Mouse (Mus musculus) CH12.LX (cell line): ENCODE data around the gene Tas1r1. TPM values are rescaled to one million over a fixed set of nuclear protein-coding genes. Genes with fewer than 3 reads are reported as not detected.

ENCODE experiments used
- DNase-seq: peaks from one replicate; pipeline ENCODE4 v3.0.0-alpha.2; 2013; ENCODE audit errors: extremely low read depth
- H3K27ac ChIP-seq: 2 replicates; pipeline ENCODE4 v1.5.1; 2012; ENCODE audit warnings: low read depth, mild to moderate bottlenecking, control low read depth, moderate library complexity; ENCODE audit not compliant: insufficient read depth
- H3K27me3 ChIP-seq: replicated peaks from 2 replicates; pipeline ENCODE3; 2012; ENCODE audit warnings: inconsistent platforms
- H3K36me3 ChIP-seq, 2 experiments: replicated peaks in 1 of 2; 2 replicates each; pipeline versions ENCODE3 to v1.6.1; 2012; ENCODE audit warnings: inconsistent platforms in 1 of 2, low read length in 1 of 2, mild to moderate bottlenecking in 1 of 2, mixed read lengths in 1 of 2, moderate library complexity in 1 of 2; ENCODE audit not compliant: control insufficient read depth in 1 of 2, insufficient read depth in 1 of 2
- H3K4me1 ChIP-seq, 2 experiments: 2 replicates each; pipeline ENCODE4 v1.6.1; 2012; ENCODE audit warnings: inconsistent platforms in 1 of 2, moderate library complexity in 1 of 2; ENCODE audit not compliant: insufficient read depth in 2 of 2, control insufficient read depth in 1 of 2
- H3K4me2 ChIP-seq: 2 replicates; pipeline ENCODE4 v1.6.1; 2012; ENCODE audit warnings: low read depth, mild to moderate bottlenecking, control low read depth; ENCODE audit not compliant: poor library complexity, insufficient read depth, severe bottlenecking
- H3K4me3 ChIP-seq, 3 experiments: fragments of 150-350 bp in 1 of 3; sonication (generic) in 1 of 3; replicated peaks in 1 of 3; 2 replicates each; pipeline versions ENCODE3 to v1.5.1; 2011 to 2012; ENCODE audit warnings: low read depth in 2 of 3, low read length in 2 of 3, mild to moderate bottlenecking in 2 of 3, moderate library complexity in 2 of 3, control low read depth in 1 of 3, improper control_type of control experiment in 1 of 3, inconsistent platforms in 1 of 3, mixed read lengths in 1 of 3; ENCODE audit not compliant: poor library complexity in 1 of 3
- H3K79me2 ChIP-seq: replicated peaks from 2 replicates; pipeline ENCODE4 v1.6.1; 2012; ENCODE audit warnings: mild to moderate bottlenecking, moderate library complexity; ENCODE audit not compliant: control insufficient read depth, poor library complexity, insufficient read depth, severe bottlenecking; ENCODE audit errors: extremely low read depth
- H3K9ac ChIP-seq: 2 replicates; pipeline ENCODE4 v1.6.1; 2012; ENCODE audit warnings: low read depth, mild to moderate bottlenecking, control low read depth, moderate library complexity; ENCODE audit not compliant: insufficient read depth
- H3K9me3 ChIP-seq: replicated peaks from 2 replicates; pipeline ENCODE3; 2012; ENCODE audit warnings: low read length, inconsistent platforms, mixed read lengths
- BHLHE40 ChIP-seq: IDR thresholded peaks from 2 replicates; pipeline ENCODE4 v1.6.1; 2011; ENCODE audit warnings: mild to moderate bottlenecking, low read depth, low read length, improper control_type of control experiment
- CHD2 ChIP-seq: IDR thresholded peaks from 2 replicates; pipeline ENCODE4 v1.6.1; 2011; ENCODE audit warnings: low read length, improper control_type of control experiment
- ELF1 ChIP-seq: IDR thresholded peaks from 2 replicates; pipeline ENCODE4 v1.6.1; 2014; ENCODE audit warnings: low read depth, mild to moderate bottlenecking, inconsistent platforms, low read length, improper control_type of control experiment
- EP300 ChIP-seq: IDR thresholded peaks from 2 replicates; pipeline ENCODE4 v1.6.1; 2011; ENCODE audit warnings: low read length, improper control_type of control experiment
- ETS1 ChIP-seq: conservative IDR thresholded peaks from 2 replicates; pipeline ENCODE4 v1.6.1; 2012; ENCODE audit warnings: low read depth, mild to moderate bottlenecking, inconsistent platforms, low read length, improper control_type of control experiment, moderate library complexity
- GABPA ChIP-seq: IDR thresholded peaks from 2 replicates; pipeline ENCODE4 v1.6.1; 2012; ENCODE audit warnings: low read depth, low read length, improper control_type of control experiment, inconsistent platforms; ENCODE audit not compliant: insufficient replicate concordance
- IRF4 ChIP-seq: IDR thresholded peaks from 2 replicates; pipeline ENCODE4 v1.6.1; 2014; ENCODE audit warnings: low read depth, mild to moderate bottlenecking, inconsistent platforms, low read length, improper control_type of control experiment
- JUN ChIP-seq: IDR thresholded peaks from 2 replicates; pipeline ENCODE4 v1.6.1; 2011; ENCODE audit warnings: low read depth, mild to moderate bottlenecking, low read length, improper control_type of control experiment, moderate library complexity; ENCODE audit not compliant: insufficient read depth
- MAX ChIP-seq: IDR thresholded peaks from 2 replicates; pipeline ENCODE4 v1.6.1; 2011; ENCODE audit warnings: low read length, improper control_type of control experiment
- MAZ ChIP-seq: IDR thresholded peaks from 2 replicates; pipeline ENCODE4 v1.6.1; 2012; ENCODE audit warnings: low read depth, mild to moderate bottlenecking, inconsistent platforms, low read length, improper control_type of control experiment, moderate library complexity
- MXI1 ChIP-seq: IDR thresholded peaks from 2 replicates; pipeline ENCODE4 v1.6.1; 2011; ENCODE audit warnings: mild to moderate bottlenecking, low read depth, low read length, improper control_type of control experiment
- NELFE ChIP-seq: IDR thresholded peaks from 2 replicates; pipeline ENCODE4 v1.6.1; 2011; ENCODE audit warnings: low read depth, low read length, improper control_type of control experiment
- POLR2A ChIP-seq: IDR thresholded peaks from 2 replicates; pipeline ENCODE4 v1.6.1; 2011; ENCODE audit warnings: low read depth, mild to moderate bottlenecking, improper control_type of control experiment, low read length
- POLR2AphosphoS2 ChIP-seq: IDR thresholded peaks from 2 replicates; pipeline ENCODE4 v1.6.1; 2011; ENCODE audit warnings: low read depth, low read length, improper control_type of control experiment
- SIN3A ChIP-seq: IDR thresholded peaks from 2 replicates; pipeline ENCODE4 v1.6.1; 2012; ENCODE audit warnings: low read length, improper control_type of control experiment, inconsistent platforms
- TBP ChIP-seq: conservative IDR thresholded peaks from 2 replicates; pipeline ENCODE4 v1.6.1; 2011; ENCODE audit warnings: low read depth, low read length, improper control_type of control experiment
- TCF12 ChIP-seq: IDR thresholded peaks from 2 replicates; pipeline ENCODE4 v1.6.1; 2014; ENCODE audit warnings: low read depth, mild to moderate bottlenecking, inconsistent platforms, low read length, improper control_type of control experiment
- UBTF ChIP-seq: IDR thresholded peaks from 2 replicates; pipeline ENCODE4 v1.6.1; 2012; ENCODE audit warnings: low read depth, mild to moderate bottlenecking, inconsistent platforms, low read length, improper control_type of control experiment, moderate library complexity
- USF1 ChIP-seq: IDR thresholded peaks from 2 replicates; pipeline ENCODE4 v1.6.1; 2014; ENCODE audit warnings: low read depth, mild to moderate bottlenecking, inconsistent platforms, low read length, improper control_type of control experiment
- ZC3H11A ChIP-seq: IDR thresholded peaks from 2 replicates; pipeline ENCODE4 v1.6.1; 2012; ENCODE audit warnings: low read depth, mild to moderate bottlenecking, inconsistent platforms, low read length, improper control_type of control experiment
- ZNF384 ChIP-seq: IDR thresholded peaks from 2 replicates; pipeline ENCODE4 v1.6.1; 2012; ENCODE audit warnings: low read depth, low read length, improper control_type of control experiment, inconsistent platforms
- dilution Hi-C: fragments of 300-500 bp; cut with MboI; formaldehyde crosslinking; loops from 2 replicates; pipeline ENCODE4 v1.14.3; 2020; ENCODE audit warnings: low sequenced_read_pairs; ENCODE audit not compliant: extremely low pct_unique_long_range_greater_than_20kb, extremely low pct_ligation_motif_present
- in situ Hi-C: fragments of 300-500 bp; cut with MboI; formaldehyde crosslinking; loops from 3 replicates; pipeline ENCODE4 v1.14.3; 2019; ENCODE audit warnings: low sequenced_read_pairs, low pct_ligation_motif_present, low pct_unique_long_range_greater_than_20kb, mixed read lengths
- polyA plus RNA-seq: library from polyadenylated mRNA; unstranded; fragments of >175 nt; gene quantifications from 2 replicates; pipeline ENCODE4 v1.2.1, GENCODE M21; 2012; ENCODE audit warnings: low read depth; ENCODE audit not compliant: insufficient read length
- total RNA-seq, 2 experiments: library from RNA; depleted of rRNA; stranded (reverse); fragments of 300-350 nt in 1 of 2; fragments of >200 nt in 1 of 2; gene quantifications; 2 replicates each; pipeline ENCODE4 v1.2.3; 2012 to 2014

The Tas1r1 gene
- total and polyA plus RNA-seq, 3 experiments: 0.21 TPM; not detected in 2

GRCm38 (mm10) chr4:152087211-152088081 lies 49.1 kb upstream of the Tas1r1 start:
- no peak overlapping the region for H3K27ac ChIP-seq
- in situ Hi-C loops (no loop called here), dilution Hi-C loops (no loop called here)
- H3K9me3 ChIP-seq: peaks cover 6% of the 10 kb centered on the region
- H3K4me2 ChIP-seq: peak overlapping the region; percentile 93
- H3K27me3 ChIP-seq: peaks cover 86% of the 10 kb centered on the region
- peaks cover 10% of the 10 kb centered on the region in 2 experiments for H3K4me1 ChIP-seq
- no peaks in the 10 kb centered on the region for H3K36me3 ChIP-seq
- DNase-seq: no peak
- H3K79me2 ChIP-seq: no peaks in the 10 kb centered on the region
- TF ChIP-seq TBP (no peak), ELF1 (no peak), GABPA (no peak), ZC3H11A (no peak), CHD2 (no peak), ETS1 (no peak), MAX (no peak), NELFE (no peak), SIN3A (no peak), USF1 (no peak), MAZ (no peak), IRF4 (no peak), ZNF384 (no peak), TCF12 (no peak)
- H3K9ac ChIP-seq: peak overlapping the region; percentile 66
- H3K4me3 ChIP-seq: peak overlapping the region in 1 of 3 experiments; percentile 87

GRCm38 (mm10) chr4:152086505-152087210 lies 48.3 kb upstream of the Tas1r1 start:
- Histone ChIP-seq H3K4me2 (peak overlapping the region; percentile 93), H3K9me3 (peaks cover 6% of the 10 kb centered on the region), H3K36me3 (no peaks in the 10 kb centered on the region), H3K4me1 (peaks cover 5% of the 10 kb centered on the region in 2 experiments; a peak in 2 of 4 replicates), H3K79me2 (no peaks in the 10 kb centered on the region), H3K27me3 (peaks cover 82% of the 10 kb centered on the region), H3K9ac (peak overlapping the region; percentile 66), H3K4me3 (peak overlapping the region; percentile 32 to 87 (median 42)), H3K27ac (no peak overlapping the region)
- in situ Hi-C loops: no loop called here
- DNase-seq: no peak
- TF ChIP-seq POLR2AphosphoS2 (no peak), BHLHE40 (no peak), POLR2A (peak; percentile 50; the same call in 1 of the 2 replicates), ELF1 (peak; percentile 42), JUN (no peak), UBTF (peak; percentile 86), MXI1 (0 out of 2 replicates have a peak, but pooled peaks have one; percentile 23), NELFE (peak; percentile 40; the same call in 1 of the 2 replicates), EP300 (no peak), USF1 (no peak)
- dilution Hi-C loops: no loop called here
